Mouse (Mus musculus) MEL (cell line): ENCODE measurements around the gene Col26a1. TPM values are rescaled to one million over a fixed set of nuclear protein-coding genes. Genes with fewer than 3 reads are reported as not detected.

ENCODE experiments used
- DNase-seq: peaks from one replicate; pipeline ENCODE4 v3.0.0; 2011; ENCODE audit warnings: low read depth, low spot score
- H3K27ac ChIP-seq: 2 replicates; pipeline ENCODE4 v1.5.1; 2012; ENCODE audit warnings: low read depth, mild to moderate bottlenecking, control low read depth, low read length, moderate library complexity; ENCODE audit not compliant: control insufficient read depth
- H3K27me3 ChIP-seq, 2 experiments: fragments of 150-350 bp in 1 of 2; sonication (generic) in 1 of 2; 2 replicates each; pipeline ENCODE4 v1.6.1; 2012; ENCODE audit warnings: low read length in 2 of 2, mild to moderate bottlenecking in 2 of 2, improper control_type of control experiment in 1 of 2, moderate library complexity in 1 of 2; ENCODE audit not compliant: insufficient read depth in 2 of 2, control insufficient read depth in 1 of 2
- H3K36me3 ChIP-seq, 2 experiments: 2 replicates each; pipeline ENCODE4 v1.6.1; 2012 to 2014; ENCODE audit warnings: low read length in 2 of 2, improper control_type of control experiment in 1 of 2, inconsistent platforms in 1 of 2, mild to moderate bottlenecking in 1 of 2; ENCODE audit not compliant: insufficient read depth in 2 of 2, control insufficient read depth in 1 of 2
- H3K4me1 ChIP-seq, 2 experiments: fragments of 150-350 bp in 1 of 2; sonication (generic) in 1 of 2; 2 replicates each; pipeline ENCODE4 v1.6.1; 2012; ENCODE audit warnings: low read length in 2 of 2, improper control_type of control experiment in 1 of 2, mild to moderate bottlenecking in 1 of 2; ENCODE audit not compliant: insufficient read depth in 2 of 2, control insufficient read depth in 1 of 2
- H3K4me3 ChIP-seq, 2 experiments: fragments of 150-350 bp in 1 of 2; sonication (generic) in 1 of 2; 2 replicates each; pipeline ENCODE4 v1.5.1; 2012; ENCODE audit warnings: low read depth in 2 of 2, low read length in 2 of 2, mild to moderate bottlenecking in 2 of 2, moderate library complexity in 2 of 2, control low read depth in 1 of 2, improper control_type of control experiment in 1 of 2; ENCODE audit not compliant: control insufficient read depth in 1 of 2, insufficient read depth in 1 of 2
- H3K79me2 ChIP-seq: 2 replicates; pipeline ENCODE4 v1.6.1; 2012; ENCODE audit warnings: mild to moderate bottlenecking, low read length, moderate library complexity; ENCODE audit not compliant: control insufficient read depth, poor library complexity, insufficient read depth
- H3K9ac ChIP-seq: 2 replicates; pipeline ENCODE4 v1.6.1; 2012; ENCODE audit warnings: low read depth, mild to moderate bottlenecking, control low read depth, low read length, moderate library complexity; ENCODE audit not compliant: control insufficient read depth, poor library complexity, severe bottlenecking
- H3K9me3 ChIP-seq: fragments of 150-350 bp; sonication (generic); replicated peaks from 2 replicates; pipeline ENCODE4 v1.6.1; 2012; ENCODE audit warnings: mild to moderate bottlenecking, low read length, improper control_type of control experiment, moderate library complexity; ENCODE audit not compliant: insufficient read depth
- CHD1 ChIP-seq: IDR thresholded peaks from 2 replicates; pipeline ENCODE4 v1.6.1; 2012; ENCODE audit warnings: low read depth, mild to moderate bottlenecking, inconsistent platforms, low read length, improper control_type of control experiment
- CTCF ChIP-seq, 3 experiments: IDR thresholded peaks in 2 of 3; conservative IDR thresholded peaks in 1 of 3; 2 replicates each; pipeline ENCODE4 v1.5.1; 2011 to 2012; ENCODE audit warnings: low read length in 3 of 3, low read depth in 2 of 3, mild to moderate bottlenecking in 2 of 3, improper control_type of control experiment in 1 of 3, inconsistent platforms in 1 of 3, mixed read lengths in 1 of 3, moderate library complexity in 1 of 3; ENCODE audit not compliant: control insufficient read depth in 1 of 3, insufficient read depth in 1 of 3, poor library complexity in 1 of 3, severe bottlenecking in 1 of 3
- ETS1 ChIP-seq: IDR thresholded peaks from 2 replicates; pipeline ENCODE4 v1.6.1; 2012; ENCODE audit warnings: low read depth, mild to moderate bottlenecking, inconsistent platforms, low read length, improper control_type of control experiment, moderate library complexity
- MAFK ChIP-seq: IDR thresholded peaks from 2 replicates; pipeline ENCODE4 v1.6.1; 2011; ENCODE audit warnings: low read depth, mild to moderate bottlenecking, low read length, improper control_type of control experiment, borderline replicate concordance
- MEF2A ChIP-seq: IDR thresholded peaks from 2 replicates; pipeline ENCODE4 v1.6.1; 2014; ENCODE audit warnings: low read depth, mild to moderate bottlenecking, inconsistent platforms, low read length, improper control_type of control experiment; ENCODE audit not compliant: poor library complexity, insufficient replicate concordance, severe bottlenecking; ENCODE audit errors: extremely low read depth
- NELFE ChIP-seq: IDR thresholded peaks from 2 replicates; pipeline ENCODE4 v1.6.1; 2011; ENCODE audit warnings: low read depth, low read length, improper control_type of control experiment
- RAD21 ChIP-seq: IDR thresholded peaks from 2 replicates; pipeline ENCODE4 v1.6.1; 2011; ENCODE audit warnings: mild to moderate bottlenecking, low read depth, low read length, improper control_type of control experiment
- SMC3 ChIP-seq: IDR thresholded peaks from 2 replicates; pipeline ENCODE4 v1.6.1; 2011; ENCODE audit warnings: low read depth, low read length, improper control_type of control experiment
- ZKSCAN1 ChIP-seq: IDR thresholded peaks from 2 replicates; pipeline ENCODE4 v1.6.1; 2012; ENCODE audit warnings: low read depth, mild to moderate bottlenecking, inconsistent platforms, low read length, improper control_type of control experiment, moderate library complexity
- ZNF384 ChIP-seq: IDR thresholded peaks from 2 replicates; pipeline ENCODE4 v1.6.1; 2012; ENCODE audit warnings: low read depth, mild to moderate bottlenecking, inconsistent platforms, low read length, improper control_type of control experiment
- polyA plus RNA-seq, 2 experiments: library from polyadenylated mRNA; stranded (reverse) in 1 of 2; unstranded in 1 of 2; fragments of >175 nt in 1 of 2; fragments of >200 nt in 1 of 2; gene quantifications; 2 replicates each; pipeline versions ENCODE4 v1.2.1 to v1.2.4; 2012; ENCODE audit warnings: low replicate concordance in 2 of 2, low read depth in 1 of 2; ENCODE audit not compliant: insufficient read length in 2 of 2, insufficient read depth in 1 of 2, missing spikeins in 1 of 2
- total RNA-seq: library from RNA; depleted of rRNA; stranded (reverse); fragments of 300-350 nt; gene quantifications from 2 replicates; pipeline ENCODE4 v1.2.3, GENCODE M21; 2012

Col26a1 gene
- total and polyA plus RNA-seq, 3 experiments, result not detected

GRCm38 (mm10) chr5:136843930-136844329, 39.1 kb downstream of the Col26a1 start:
- Histone ChIP-seq H3K9ac (no peak overlapping the region), H3K27ac (no peak overlapping the region), H3K36me3 (no peaks in the 10 kb centered on the region), H3K27me3 (peaks cover 0 to 3% of the 10 kb centered on the region in 2 experiments; a peak in 2 of 4 replicates), H3K4me1 (no peaks in the 10 kb centered on the region), H3K4me3 (no peak overlapping the region), H3K79me2 (no peaks in the 10 kb centered on the region), H3K9me3 (no peaks in the 10 kb centered on the region)
- TF ChIP-seq CHD1, result no peak
- TF ChIP-seq ZKSCAN1, result no peak
- no peak for DNase-seq

GRCm38 (mm10) chr5:136840036-136840435, 43.0 kb downstream of the Col26a1 start:
- Histone ChIP-seq H3K4me1 (no peaks in the 10 kb centered on the region), H3K9ac (no peak overlapping the region), H3K79me2 (no peaks in the 10 kb centered on the region), H3K27ac (no peak overlapping the region), H3K9me3 (no peaks in the 10 kb centered on the region), H3K27me3 (peaks cover 0 to 1% of the 10 kb centered on the region in 2 experiments; a peak in 1 of 4 replicates), H3K36me3 (no peaks in the 10 kb centered on the region), H3K4me3 (no peak overlapping the region)
- peak; percentile 32 for DNase-seq
- TF ChIP-seq CTCF (IDR thresholded peaks at IDR 0.05 in 2 of 3, conservative IDR thresholded peaks at IDR 0.05 in 1 of 3; ENCODE audit: control insufficient read depth in 1 of 3, insufficient read depth in 1 of 3, low read depth in 2 of 3, low read length in 3 of 3, poor library complexity in 1 of 3, severe bottlenecking in 1 of 3) (peak; percentile 74 to 88 (median 79)), RAD21 (peak; percentile 60), SMC3 (peak; percentile 37), MEF2A (no peak)

GRCm38 (mm10) chr5:136833053-136833452, 50.0 kb downstream of the Col26a1 start:
- H3K4me1 ChIP-seq, result no peaks in the 10 kb centered on the region
- no peaks in the 10 kb centered on the region; a peak in 1 of 4 replicates for H3K27me3 ChIP-seq
- H3K79me2 ChIP-seq, result no peaks in the 10 kb centered on the region
- no peak for DNase-seq
- no peak overlapping the region for H3K9ac ChIP-seq
- H3K36me3 ChIP-seq, result no peaks in the 10 kb centered on the region
- H3K9me3 ChIP-seq, result no peaks in the 10 kb centered on the region
- no peak overlapping the region for H3K27ac ChIP-seq
- no peak overlapping the region for H3K4me3 ChIP-seq
- no peak for TF ChIP-seq ZKSCAN1
- TF ChIP-seq CTCF (IDR thresholded peaks at IDR 0.05 in 2 of 3, conservative IDR thresholded peaks at IDR 0.05 in 1 of 3; ENCODE audit: control insufficient read depth in 1 of 3, insufficient read depth in 1 of 3, low read depth in 2 of 3, low read length in 3 of 3, poor library complexity in 1 of 3, severe bottlenecking in 1 of 3), result peak in 1 of 3 experiments; percentile 7; a peak in 1 of 6 replicates
- no peak for TF ChIP-seq MAFK
- TF ChIP-seq NELFE, result no peak
- no peak for TF ChIP-seq ETS1
- no peak for TF ChIP-seq ZNF384
